Mouse (Mus musculus) kidney, postnatal 0 days (tissue): Measurements from ENCODE around the gene Odf3l2. TPM values are rescaled to one million over a fixed set of nuclear protein-coding genes. Genes with fewer than 3 reads are reported as not detected.

Source experiments
- ATAC-seq: fragments of 200-750 bp; cut with Nextera tagmentation; replicated peaks from 2 replicates; pipeline ENCODE4 v1.8.0; 2017; ENCODE audit warnings: low read depth, moderate number of reproducible peaks, moderate TSS enrichment, moderate library complexity; ENCODE audit not compliant: low FRiP score
- DNase-seq: peaks from one replicate; pipeline ENCODE4 v3.0.0-alpha.2; 2016; ENCODE audit warnings: low spot score
- H3K27ac ChIP-seq: fragments of 300-500 bp; sonication (generic); 2 replicates; pipeline ENCODE4 v1.5.1; 2014; ENCODE audit warnings: mild to moderate bottlenecking
- H3K27me3 ChIP-seq: fragments of 300-500 bp; sonication (generic); 2 replicates; pipeline ENCODE4 v1.6.1; 2014; ENCODE audit warnings: low read length, mixed read lengths; ENCODE audit not compliant: insufficient read depth
- H3K36me3 ChIP-seq: fragments of 300-500 bp; sonication (generic); 2 replicates; pipeline ENCODE4 v1.6.1; 2014; ENCODE audit warnings: low read length, mixed read lengths; ENCODE audit not compliant: insufficient read depth
- H3K4me1 ChIP-seq: fragments of 300-500 bp; sonication (generic); replicated peaks from 2 replicates; pipeline ENCODE4 v1.6.1; 2014; ENCODE audit warnings: antibody characterized with exemption, low read length, mixed read lengths; ENCODE audit not compliant: insufficient read depth
- H3K4me2 ChIP-seq: fragments of 300-500 bp; sonication (generic); 2 replicates; pipeline ENCODE4 v1.6.1; 2014; ENCODE audit warnings: mild to moderate bottlenecking, low read length, moderate library complexity, mixed read lengths
- H3K4me3 ChIP-seq: fragments of 300-500 bp; sonication (generic); replicated peaks from 2 replicates; pipeline ENCODE4 v1.5.1; 2014; ENCODE audit warnings: low read depth, low read length
- H3K9ac ChIP-seq: fragments of 300-500 bp; sonication (generic); 2 replicates; pipeline ENCODE4 v1.6.1; 2014; ENCODE audit warnings: low read depth, low read length
- H3K9me3 ChIP-seq: fragments of 300-500 bp; sonication (generic); replicated peaks from 2 replicates; pipeline ENCODE4 v1.6.1; 2016; ENCODE audit warnings: low read length, inconsistent platforms, mixed read lengths
- CTCF ChIP-seq: IDR thresholded peaks from 2 replicates; pipeline ENCODE4 v1.5.1; 2016; ENCODE audit warnings: antibody characterized with exemption, low read depth, mild to moderate bottlenecking, moderate library complexity
- WGBS: fragments of 180-500 bp; shearing (Covaris S2); extraction: QIAGEN DNeasy Blood & Tissue Kit; methylation state at CpG from one replicate; pipeline ENCODE4 v1.1.7; 2014; 5-methylcytosine and 5-hydroxymethylcytosine counted together
- polyA plus RNA-seq: library from polyadenylated mRNA; unstranded; fragments of >200 nt; fragmentation: Nextera tagmentation; extraction: Ambion mirVana; gene quantifications from 2 replicates; pipeline ENCODE4 v1.2.1, GENCODE M21; 2015

Odf3l2 gene
- polyA plus RNA-seq, 1 experiment from 2014 or later, result not detected

GRCm38 (mm10) chr10:79682551-79682915 lies 37.0 kb upstream of the Odf3l2 start:
- peak overlapping the region; percentile 80 for H3K4me3 ChIP-seq
- TF ChIP-seq CTCF, result no peak
- H3K27ac ChIP-seq, result peak overlapping the region; percentile 92
- DNase-seq (no peak), ATAC-seq (0 out of 2 replicates have a peak, but pooled peaks have one; percentile 4)
- peak overlapping the region; percentile 78 for H3K4me2 ChIP-seq
- 1% methylated on average over 10 of the region's 10 CpGs for WGBS
- H3K36me3 ChIP-seq, result peaks cover 31% of the 10 kb centered on the region; the same call in 1 of the 2 replicates
- peaks cover 5% of the 10 kb centered on the region; the same call in 1 of the 2 replicates for H3K4me1 ChIP-seq
- H3K9me3 ChIP-seq, result no peaks in the 10 kb centered on the region
- no peaks in the 10 kb centered on the region for H3K27me3 ChIP-seq
- peak overlapping the region; percentile 87 for H3K9ac ChIP-seq

- Histone ChIP-seq H3K4me3 (peak within 1 kb of the TSS; percentile 80), H3K4me1 (peaks cover 5% of the 10 kb centered on the region; the same call in 1 of the 2 replicates), H3K27me3 (no peaks in the 10 kb centered on the region), H3K9me3 (no peaks in the 10 kb centered on the region), H3K4me2 (peak within 1 kb of the TSS; percentile 78), H3K27ac (peak within 1 kb of the TSS; percentile 92), H3K9ac (peak within 1 kb of the TSS; percentile 87), H3K36me3 (peaks cover 23% of the 10 kb centered on the region; the same call in 1 of the 2 replicates)
- under 1% methylated on average over 71 of the region's 84 CpGs for WGBS
- peak; percentile 51 for TF ChIP-seq CTCF
- DNase-seq (peak; percentile 99), ATAC-seq (peak; percentile 92)
Observed at GRCm38 (mm10) chr10:79681591-79682245, 36.2 kb upstream of the Odf3l2 start, which contains the start of gene Cdc34. Gene Cdc34 (plus strand): TSS chr10:79682195.

GRCm38 (mm10) chr10:79680606-79681495 lies 35.3 kb upstream of the Odf3l2 start:
- peak overlapping the region; percentile 67 for H3K4me2 ChIP-seq
- H3K9ac ChIP-seq, result peak overlapping the region; percentile 35; the same call in 1 of the 2 replicates
- ATAC-seq, result peak; percentile 15
- H3K36me3 ChIP-seq, result peaks cover 16% of the 10 kb centered on the region; the same call in 1 of the 2 replicates
- WGBS, result 29% methylated on average over 11 of the region's 11 CpGs
- H3K4me1 ChIP-seq, result peaks cover 5% of the 10 kb centered on the region; the same call in 1 of the 2 replicates
- H3K27ac ChIP-seq, result peak overlapping the region; percentile 79
- TF ChIP-seq CTCF, result no peak
- H3K9me3 ChIP-seq, result no peaks in the 10 kb centered on the region
- DNase-seq, result no peak
- no peaks in the 10 kb centered on the region for H3K27me3 ChIP-seq
- H3K4me3 ChIP-seq, result peak overlapping the region; percentile 80

DNA sequence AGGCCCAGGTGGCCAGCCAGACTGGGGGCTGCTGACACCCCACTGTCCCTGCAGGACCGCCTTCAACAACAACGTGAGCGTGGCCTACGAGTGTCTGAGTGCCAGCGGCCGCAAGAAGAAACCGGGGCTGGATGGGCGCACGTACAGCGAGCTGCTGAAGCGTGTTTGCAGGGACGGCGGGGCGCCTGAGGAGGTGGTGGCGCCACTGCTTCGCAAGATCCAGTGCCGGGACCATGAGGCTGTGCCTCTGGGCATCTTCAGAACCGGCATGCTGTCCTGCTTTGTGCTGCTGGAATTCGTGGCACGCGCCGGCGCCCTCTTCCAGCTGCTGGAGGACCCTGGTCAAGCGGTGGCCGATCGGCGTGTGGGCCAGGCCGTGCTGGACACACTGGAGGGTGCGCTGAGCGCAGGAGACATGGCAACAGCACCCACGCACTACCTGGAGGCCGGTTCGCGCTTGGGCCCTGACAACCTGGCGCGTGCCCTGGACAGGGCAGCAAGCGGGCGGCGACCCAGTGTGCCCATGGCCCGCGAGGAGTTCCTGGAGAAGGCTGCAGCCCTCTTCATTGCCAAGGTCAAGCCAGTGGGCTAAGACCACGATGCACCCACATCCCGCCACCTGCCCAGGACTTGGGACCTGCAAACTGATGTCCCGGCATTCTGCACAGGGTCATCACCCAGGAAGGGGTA lies 30.0 kb upstream of the Odf3l2 start:
- 65% methylated on average over 44 of the region's 44 CpGs for WGBS
- no peak overlapping the region for H3K4me3 ChIP-seq
- no peaks in the 10 kb centered on the region for H3K9me3 ChIP-seq
- no peak overlapping the region for H3K9ac ChIP-seq
- H3K36me3 ChIP-seq, result 0 out of 2 replicates have a peak, but pooled peaks cover 2% of the 10 kb centered on the region
- H3K27ac ChIP-seq, result no peak overlapping the region
- no peak for TF ChIP-seq CTCF
- ATAC-seq (no peak; the same call in 1 of the 2 replicates), DNase-seq (no peak)
- no peak overlapping the region for H3K4me2 ChIP-seq
- H3K27me3 ChIP-seq, result no peaks in the 10 kb centered on the region
- peaks cover 10% of the 10 kb centered on the region for H3K4me1 ChIP-seq

DNA sequence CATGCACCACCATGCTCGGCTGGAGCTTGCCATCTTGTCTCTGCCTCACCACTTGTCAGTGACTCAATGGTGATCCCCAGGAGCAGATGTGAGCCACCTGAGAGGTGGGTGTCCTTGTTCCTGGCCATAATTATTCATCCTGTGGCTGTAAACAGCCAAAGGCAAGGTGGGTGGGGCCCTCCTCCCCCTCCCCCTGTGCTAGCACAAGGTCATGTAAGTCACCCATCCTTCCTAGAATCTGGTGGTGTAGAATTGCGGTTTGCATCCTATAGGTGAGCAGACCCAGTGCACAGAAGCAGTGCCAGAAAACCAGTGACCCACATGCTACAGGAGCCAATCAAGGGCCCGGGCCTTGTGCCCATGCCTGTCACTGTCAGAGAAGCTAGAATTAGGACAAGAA lies 27.5 kb upstream of the Odf3l2 start:
- Histone ChIP-seq H3K36me3 (0 out of 2 replicates have a peak, but pooled peaks cover 2% of the 10 kb centered on the region), H3K4me3 (no peak overlapping the region), H3K4me1 (peaks cover 17% of the 10 kb centered on the region), H3K9ac (no peak overlapping the region), H3K27me3 (no peaks in the 10 kb centered on the region), H3K4me2 (no peak overlapping the region), H3K9me3 (no peaks in the 10 kb centered on the region), H3K27ac (no peak overlapping the region)
- no peak for ATAC-seq
- no peak for TF ChIP-seq CTCF
- DNase-seq, result no peak
- WGBS, result 95% methylated on average over 3 of the region's 3 CpGs
